Comparison of ENCODE assay signal across 18 mouse cellular contexts in the genomic region with DNA sequence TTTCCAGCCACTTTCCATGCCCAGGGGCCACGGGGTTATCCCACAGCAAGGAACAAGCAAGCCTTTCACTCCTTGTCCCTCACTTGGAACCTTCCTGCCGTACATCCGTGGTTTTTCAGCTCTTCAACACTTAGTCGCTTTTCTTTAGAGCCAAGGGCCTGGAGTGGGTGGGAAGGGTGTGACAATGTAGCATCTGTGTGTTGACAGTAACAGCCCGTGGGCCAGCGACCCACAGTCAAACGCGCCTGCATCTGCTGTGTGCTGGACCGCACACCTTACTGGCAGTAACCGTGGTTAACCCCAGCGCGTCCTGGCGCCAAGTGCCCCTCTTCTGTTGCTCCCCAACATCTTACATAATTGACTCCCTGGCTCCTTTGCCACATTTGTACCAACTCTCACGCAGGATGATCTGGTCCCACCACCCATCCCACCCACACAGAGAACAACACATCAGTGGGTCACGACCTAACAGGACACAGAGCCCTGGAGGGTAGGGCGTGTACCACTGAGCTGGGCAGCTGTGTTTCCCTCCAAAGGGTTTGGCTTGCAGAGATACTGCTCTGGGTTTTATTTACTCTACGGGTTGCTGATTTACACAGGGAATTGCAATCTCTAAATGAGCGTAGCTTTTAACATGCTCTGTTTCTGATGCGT. TPM values are rescaled to one million over a fixed set of nuclear protein-coding genes. Genes with fewer than 3 reads are reported as not detected.
DNase-seq lines count a peak whose midpoint lies in the region; ATAC-seq and TF ChIP-seq lines count a peak whose summit lies in the region.
"Had no signal": no experiment of that assay in that cellular context is flagged by ENCODE, and none has a peak within 500 bp of the region (broad histone marks: within the 10 kb centered on the region; RNA-seq: fewer than 3 reads in every experiment).

No protein-coding gene starts in this region.

- H3K36me3 ChIP-seq in liver, postnatal 0 days (replicated peaks; ENCODE audit: insufficient read depth, low read length) = no peaks in the 10 kb centered on the region
- H3K36me3 ChIP-seq in liver, embryonic 11.5 days (ENCODE audit: control insufficient read depth, insufficient read depth, low read length) = no peaks in the 10 kb centered on the region
- H3K36me3 ChIP-seq in midbrain, embryonic 11.5 days (ENCODE audit: control insufficient read depth, insufficient read depth, low read length) = no peaks in the 10 kb centered on the region
- no peaks in the 10 kb centered on the region for H3K36me3 ChIP-seq in forebrain, embryonic 14.5 days (ENCODE audit: control insufficient read depth, insufficient read depth, low read length)
- H3K36me3 ChIP-seq: hindbrain, embryonic 10.5 days; neural tube, embryonic 12.5 days had no signal

- intact Hi-C loops in gastrocnemius, postnatal 14 days (cut with DNase I; ENCODE audit: low total_unique reads) = no loop called here

- no peaks in the 10 kb centered on the region for H3K27me3 ChIP-seq in liver, postnatal 0 days (ENCODE audit: insufficient read depth, low read length)
- no peaks in the 10 kb centered on the region for H3K27me3 ChIP-seq in liver, embryonic 11.5 days (replicated peaks; ENCODE audit: control insufficient read depth, insufficient read depth, low read length)
- H3K27me3 ChIP-seq in midbrain, embryonic 11.5 days (ENCODE audit: control insufficient read depth, insufficient read depth, low read length) = no peaks in the 10 kb centered on the region
- H3K27me3 ChIP-seq in forebrain, embryonic 14.5 days (replicated peaks; ENCODE audit: control insufficient read depth, insufficient read depth, low read length) = no peaks in the 10 kb centered on the region
- H3K27me3 ChIP-seq: neural tube, embryonic 12.5 days had no signal

- peaks cover 7% of the 10 kb centered on the region; the same call in 1 of the 2 replicates for H3K4me1 ChIP-seq in liver, postnatal 0 days (ENCODE audit: insufficient read depth)
- H3K4me1 ChIP-seq in liver, embryonic 11.5 days (replicated peaks; ENCODE audit: control insufficient read depth, insufficient read depth, low read length) = no peaks in the 10 kb centered on the region
- no peaks in the 10 kb centered on the region; the same call in 1 of the 2 replicates for H3K4me1 ChIP-seq in brown adipose tissue, adult 24 weeks (ENCODE audit: control insufficient read depth, insufficient read depth, insufficient read length, low read length)
- H3K4me1 ChIP-seq in midbrain, embryonic 11.5 days (ENCODE audit: control insufficient read depth, insufficient read depth, low read length) = no peaks in the 10 kb centered on the region
- H3K4me1 ChIP-seq in forebrain, embryonic 14.5 days (ENCODE audit: control insufficient read depth, insufficient read depth, low read length) = no peaks in the 10 kb centered on the region
- H3K4me1 ChIP-seq: neural tube, embryonic 12.5 days had no signal

- WGBS in liver, postnatal 0 days (ENCODE audit: insufficient replicate concordance) = 65% methylated on average over 19 of the region's 19 CpGs
- WGBS in liver, embryonic 11.5 days = 78% methylated on average over 19 of the region's 19 CpGs
- WGBS in midbrain, embryonic 11.5 days = 92% methylated on average over 19 of the region's 19 CpGs
- WGBS in forebrain, embryonic 14.5 days = 86% methylated on average over 19 of the region's 19 CpGs

- DNase-seq in gastrocnemius, postnatal 25 days = peak; percentile 29
- no peak for DNase-seq in gastrocnemius, postnatal 14 days
- no peak for DNase-seq in liver, postnatal 0 days
- no peak for DNase-seq in liver, embryonic 11.5 days (ENCODE audit: low spot score)
- DNase-seq in lung, postnatal 36 days = peak; percentile 19
- no peak for DNase-seq in midbrain, embryonic 11.5 days (ENCODE audit: low spot score, missing footprints)
- no peak for DNase-seq in forebrain, embryonic 14.5 days (ENCODE audit: low spot score)
- DNase-seq: adrenal gland, adult 8-10 months; cerebellum, postnatal 25 days had no signal

- no peak overlapping the region for H3K9ac ChIP-seq in liver, postnatal 0 days (replicated peaks)
- no peak overlapping the region for H3K9ac ChIP-seq in liver, embryonic 11.5 days (ENCODE audit: low read depth, low read length)
- H3K9ac ChIP-seq in midbrain, embryonic 11.5 days (ENCODE audit: low read length) = no peak overlapping the region
- no peak overlapping the region for H3K9ac ChIP-seq in forebrain, embryonic 14.5 days (ENCODE audit: low read length)
- H3K9ac ChIP-seq: neural tube, embryonic 12.5 days had no signal

- H3K4me3 ChIP-seq in liver, postnatal 0 days (ENCODE audit: low read depth, low read length) = no peak overlapping the region
- no peak overlapping the region for H3K4me3 ChIP-seq in liver, embryonic 11.5 days (ENCODE audit: low read depth, low read length)
- no peak overlapping the region for H3K4me3 ChIP-seq in brown adipose tissue, adult 24 weeks (ENCODE audit: insufficient read depth, low read depth, low read length)
- H3K4me3 ChIP-seq in midbrain, embryonic 11.5 days (ENCODE audit: low read depth, low read length) = no peak overlapping the region
- no peak overlapping the region for H3K4me3 ChIP-seq in forebrain, embryonic 14.5 days (ENCODE audit: low read depth, low read length)
- H3K4me3 ChIP-seq: hindbrain, embryonic 10.5 days; neural tube, embryonic 12.5 days had no signal

- no peak for TF ChIP-seq CTCF in liver, postnatal 0 days (IDR thresholded peaks at IDR 0.05; ENCODE audit: low read depth)

- ATAC-seq in liver, postnatal 0 days = 0 out of 2 replicates have a peak, but pooled peaks have one; percentile 54
- no peak for ATAC-seq in liver, embryonic 11.5 days (replicated peaks; ENCODE audit: low FRiP score)
- no peak for ATAC-seq in midbrain, embryonic 11.5 days (ENCODE audit: low FRiP score)
- no peak for ATAC-seq in forebrain, embryonic 14.5 days
- ATAC-seq: forebrain, embryonic 16.5 days; intestine, embryonic 16.5 days; midbrain, embryonic 16.5 days had no signal

- no peak for TF ChIP-seq EP300 in liver, postnatal 0 days (IDR thresholded peaks at IDR 0.05; ENCODE audit: low read depth)

- H3K9me3 ChIP-seq in liver, postnatal 0 days (ENCODE audit: low read length) = no peaks in the 10 kb centered on the region
- no peaks in the 10 kb centered on the region for H3K9me3 ChIP-seq in liver, embryonic 11.5 days (ENCODE audit: control insufficient read depth, low read length)
- H3K9me3 ChIP-seq in midbrain, embryonic 11.5 days (ENCODE audit: control insufficient read depth, low read length) = no peaks in the 10 kb centered on the region
- no peaks in the 10 kb centered on the region for H3K9me3 ChIP-seq in forebrain, embryonic 14.5 days (replicated peaks; ENCODE audit: control insufficient read depth, low read length)
- H3K9me3 ChIP-seq: hindbrain, embryonic 10.5 days; neural tube, embryonic 12.5 days had no signal

- H3K27ac ChIP-seq in liver, postnatal 0 days (ENCODE audit: low read depth) = no peak overlapping the region; the same call in 1 of the 2 replicates
- H3K27ac ChIP-seq in liver, embryonic 11.5 days (ENCODE audit: low read depth, low read length) = no peak overlapping the region
- H3K27ac ChIP-seq in brown adipose tissue, adult 24 weeks (replicated peaks; ENCODE audit: low read depth, low read length) = peak overlapping the region; percentile 46
- H3K27ac ChIP-seq in midbrain, embryonic 11.5 days (ENCODE audit: low read depth, low read length) = no peak overlapping the region
- H3K27ac ChIP-seq in forebrain, embryonic 14.5 days (ENCODE audit: low read depth, low read length) = no peak overlapping the region
- H3K27ac ChIP-seq: macrophage; neural tube, embryonic 12.5 days had no signal

- no peak overlapping the region for H3K4me2 ChIP-seq in liver, postnatal 0 days (ENCODE audit: low read depth, low read length)
- H3K4me2 ChIP-seq in liver, embryonic 11.5 days = no peak overlapping the region
- no peak overlapping the region for H3K4me2 ChIP-seq in midbrain, embryonic 11.5 days
- no peak overlapping the region for H3K4me2 ChIP-seq in forebrain, embryonic 14.5 days (ENCODE audit: low read length)
- H3K4me2 ChIP-seq: neural tube, embryonic 12.5 days had no signal

RNA-seq across cellular contexts. Expression of a gene that starts 15.6 kb away (rescaled TPM):
- total RNA-seq in gastrocnemius, postnatal 25 days (2021) = not detected
- not detected for total RNA-seq in gastrocnemius, postnatal 14 days (2021)
- polyA plus RNA-seq in liver, postnatal 0 days (2015; fragmentation: Nextera tagmentation; extraction: Ambion mirVana) = 0.40 and 0.42 TPM in 2 replicates
- polyA plus RNA-seq in liver, embryonic 11.5 days (2014; fragmentation: Nextera tagmentation; extraction: Ambion mirVana) = 0.22 and 0.34 TPM in 2 replicates
- not detected in 2 replicates for polyA plus RNA-seq in brown adipose tissue, adult 24 weeks (2012; ENCODE audit: insufficient read depth, insufficient read length, missing spikeins)
- polyA plus RNA-seq in midbrain, embryonic 11.5 days (2014; fragmentation: Nextera tagmentation; extraction: Ambion mirVana) = not detected in 2 replicates
- polyA plus RNA-seq in forebrain, embryonic 14.5 days (2014; fragmentation: Nextera tagmentation; extraction: Ambion mirVana) = 0.23 and 0.28 TPM in 2 replicates
- total RNA-seq: gastrocnemius, postnatal 4 days; left cerebral cortex, postnatal 25 days had no signal
- polyA plus RNA-seq: hindbrain, embryonic 10.5 days; macrophage; neural tube, embryonic 12.5 days had no signal

RNA-seq across cellular contexts. Expression of a gene that starts 17.2 kb away (rescaled TPM):
- total RNA-seq in gastrocnemius, postnatal 25 days (2021) = not detected
- total RNA-seq in gastrocnemius, postnatal 14 days (2021) = not detected
- 0.34 and 0.77 TPM in 2 replicates for polyA plus RNA-seq in liver, postnatal 0 days (2015; fragmentation: Nextera tagmentation; extraction: Ambion mirVana)
- polyA plus RNA-seq in liver, embryonic 11.5 days (2014; fragmentation: Nextera tagmentation; extraction: Ambion mirVana) = not detected in 2 replicates
- polyA plus RNA-seq in brown adipose tissue, adult 24 weeks (2012; ENCODE audit: insufficient read depth, insufficient read length, missing spikeins) = not detected in 2 replicates
- not detected in 2 replicates for polyA plus RNA-seq in midbrain, embryonic 11.5 days (2014; fragmentation: Nextera tagmentation; extraction: Ambion mirVana)
- polyA plus RNA-seq in forebrain, embryonic 14.5 days (2014; fragmentation: Nextera tagmentation; extraction: Ambion mirVana) = not detected in 2 replicates
- total RNA-seq: gastrocnemius, postnatal 4 days had no signal
- polyA plus RNA-seq: forebrain, embryonic 16.5 days; hindbrain, embryonic 10.5 days; macrophage; neural tube, embryonic 12.5 days had no signal

RNA-seq across cellular contexts. Expression of a gene that starts 30.8 kb away (rescaled TPM):
- 100 to 1,000 TPM; 102 to 127 TPM for total RNA-seq in gastrocnemius, postnatal 25 days (2021)
- 100 to 1,000 TPM; 166 to 195 TPM for total RNA-seq in gastrocnemius, postnatal 14 days (2021)
- polyA plus RNA-seq in liver, postnatal 0 days (2015; fragmentation: Nextera tagmentation; extraction: Ambion mirVana) = 4.5 and 6.2 TPM in 2 replicates
- 7.7 and 8.2 TPM in 2 replicates for polyA plus RNA-seq in liver, embryonic 11.5 days (2014; fragmentation: Nextera tagmentation; extraction: Ambion mirVana)
- polyA plus RNA-seq in brown adipose tissue, adult 24 weeks (2012; ENCODE audit: insufficient read depth, insufficient read length, missing spikeins) = 126 and 205 TPM in 2 replicates
- polyA plus RNA-seq in midbrain, embryonic 11.5 days (2014; fragmentation: Nextera tagmentation; extraction: Ambion mirVana) = 1.6 and 2.4 TPM in 2 replicates
- 5.0 and 9.4 TPM in 2 replicates for polyA plus RNA-seq in forebrain, embryonic 14.5 days (2014; fragmentation: Nextera tagmentation; extraction: Ambion mirVana)
- polyA plus RNA-seq: macrophage had no signal

RNA-seq across cellular contexts. Expression of a gene that starts 35.3 kb away (rescaled TPM):
- total RNA-seq in gastrocnemius, postnatal 25 days (2021) = 10 to 100 TPM in 1 of 2 experiments, 1 to 10 TPM in 1; 6.3 to 12.1 TPM
- 10 to 100 TPM; 15.2 to 15.3 TPM for total RNA-seq in gastrocnemius, postnatal 14 days (2021)
- polyA plus RNA-seq in liver, postnatal 0 days (2015; fragmentation: Nextera tagmentation; extraction: Ambion mirVana) = 190 and 192 TPM in 2 replicates
- 181 and 183 TPM in 2 replicates for polyA plus RNA-seq in liver, embryonic 11.5 days (2014; fragmentation: Nextera tagmentation; extraction: Ambion mirVana)
- polyA plus RNA-seq in brown adipose tissue, adult 24 weeks (2012; ENCODE audit: insufficient read depth, insufficient read length, missing spikeins) = 26.5 and 27.0 TPM in 2 replicates
- polyA plus RNA-seq in midbrain, embryonic 11.5 days (2014; fragmentation: Nextera tagmentation; extraction: Ambion mirVana) = 26.3 and 26.4 TPM in 2 replicates
- 17.9 and 18.8 TPM in 2 replicates for polyA plus RNA-seq in forebrain, embryonic 14.5 days (2014; fragmentation: Nextera tagmentation; extraction: Ambion mirVana)

RNA-seq across cellular contexts. Expression of a gene that starts 48.9 kb away (rescaled TPM):
- total RNA-seq in gastrocnemius, postnatal 25 days (2021) = under 1 TPM; 0.18 to 0.54 TPM
- under 1 TPM; 0.38 to 0.84 TPM for total RNA-seq in gastrocnemius, postnatal 14 days (2021)
- polyA plus RNA-seq in liver, postnatal 0 days (2015; fragmentation: Nextera tagmentation; extraction: Ambion mirVana) = 10.6 and 11.1 TPM in 2 replicates
- 8.7 and 11.1 TPM in 2 replicates for polyA plus RNA-seq in liver, embryonic 11.5 days (2014; fragmentation: Nextera tagmentation; extraction: Ambion mirVana)
- not detected in 2 replicates for polyA plus RNA-seq in brown adipose tissue, adult 24 weeks (2012; ENCODE audit: insufficient read depth, insufficient read length, missing spikeins)
- 0.90 and 0.94 TPM in 2 replicates for polyA plus RNA-seq in midbrain, embryonic 11.5 days (2014; fragmentation: Nextera tagmentation; extraction: Ambion mirVana)
- polyA plus RNA-seq in forebrain, embryonic 14.5 days (2014; fragmentation: Nextera tagmentation; extraction: Ambion mirVana) = 0.14 TPM in 1 of 2 replicates, not detected in the other
- polyA plus RNA-seq: macrophage had no signal

Comparison
In these comparisons a context has a peak if more than half of its experiments do, and no peak if none do; other contexts are left out.
1. DNase-seq: peak in gastrocnemius, postnatal 25 days (single experiment) and lung, postnatal 36 days (single experiment); none in gastrocnemius, postnatal 14 days (single experiment), liver, postnatal 0 days (single experiment), liver, embryonic 11.5 days (single experiment), midbrain, embryonic 11.5 days (single experiment) and forebrain, embryonic 14.5 days (single experiment).
2. RNA of a gene that starts 30.8 kb away (polyA plus RNA-seq): 126 to 205 TPM in brown adipose tissue, adult 24 weeks; 7.7 to 8.2 TPM in liver, embryonic 11.5 days, 5.0 to 9.4 TPM in forebrain, embryonic 14.5 days, 4.5 to 6.2 TPM in liver, postnatal 0 days and 1.6 to 2.4 TPM in midbrain, embryonic 11.5 days; every median in the first group is over 10 times any median in the second.